Mouse (Mus musculus) frontal cortex, postnatal 14 days (tissue): ENCODE results near the gene Mfsd2b.

Experiments
- DNase-seq, 2 experiments: peaks; one replicate each; pipeline ENCODE4 v3.0.0; 2022; ENCODE audit warnings: low spot score in 2 of 2

Mfsd2b gene

GRCm38 (mm10) chr12:4813636-4814035 lies 60.5 kb downstream of the Mfsd2b start:
- no peak for DNase-seq
